Mouse (Mus musculus): ENCODE measurements around the gene Dynlt1b.
"Not testable (repeated sequence)": the region's sequence is repeated elsewhere in the genome, so short reads cannot be mapped to it uniquely, and the experiment has no call there.

The Dynlt1b gene

DNA sequence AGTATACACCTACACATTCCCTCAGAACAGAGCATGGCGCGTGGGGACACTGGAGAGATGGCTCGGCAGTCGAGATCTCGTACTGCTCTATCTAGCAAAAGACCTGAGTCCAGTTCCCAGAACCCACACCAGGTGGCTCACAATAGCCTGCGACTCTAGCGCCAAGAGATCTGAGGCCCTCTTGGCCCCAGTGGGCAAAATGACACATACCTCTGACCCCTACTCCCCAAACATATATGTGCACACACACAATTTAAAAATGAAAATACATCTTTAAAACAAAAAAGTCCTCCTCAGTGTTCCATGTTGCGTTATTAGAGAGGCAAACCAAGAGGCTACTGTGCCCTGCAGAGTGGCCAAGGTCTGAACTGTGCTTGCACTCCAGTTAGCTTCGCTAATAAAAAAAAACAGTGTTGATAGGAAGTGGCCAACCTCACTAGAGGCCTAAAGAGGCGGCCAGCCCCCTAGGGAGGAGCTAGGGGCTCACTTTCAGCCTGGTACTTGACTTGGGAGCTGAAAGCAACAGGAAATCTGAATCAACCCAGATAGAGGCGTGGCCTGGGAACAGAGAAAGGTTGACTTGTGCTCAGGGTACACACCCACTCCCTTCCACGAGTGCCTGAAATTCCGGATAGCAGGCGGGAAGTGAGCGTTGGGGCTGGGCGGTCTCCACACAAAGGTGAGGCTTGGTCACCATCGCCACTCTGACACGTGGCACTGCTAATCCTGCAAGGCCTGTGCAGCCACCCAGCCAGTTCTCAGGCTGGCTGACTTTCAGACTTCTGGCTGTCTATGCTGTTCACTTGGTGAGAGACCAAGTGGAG lies 37.9 kb downstream of the Dynlt1b start:
- peak; percentile 56 for DNase-seq

DNA sequence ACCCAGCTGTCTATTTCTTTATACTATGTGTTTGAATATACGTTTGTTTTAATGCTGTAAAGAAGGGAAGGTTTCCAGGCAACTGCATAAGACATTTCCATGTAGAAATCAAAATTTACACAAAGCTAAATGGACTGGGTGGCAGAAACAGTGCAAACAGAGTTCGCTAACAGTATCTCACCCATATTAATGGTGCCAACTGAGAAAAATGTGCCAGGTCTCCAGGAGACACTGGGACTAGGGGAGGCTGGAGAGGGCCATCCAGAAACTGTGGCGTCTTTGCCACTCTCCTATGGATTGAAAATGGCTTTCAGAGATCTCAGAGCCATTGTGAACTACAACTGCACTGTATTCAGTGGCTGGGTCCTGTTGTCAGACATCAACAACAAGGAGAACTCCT lies 40.1 kb downstream of the Dynlt1b start:
- not testable (repeated sequence) for DNase-seq

DNA sequence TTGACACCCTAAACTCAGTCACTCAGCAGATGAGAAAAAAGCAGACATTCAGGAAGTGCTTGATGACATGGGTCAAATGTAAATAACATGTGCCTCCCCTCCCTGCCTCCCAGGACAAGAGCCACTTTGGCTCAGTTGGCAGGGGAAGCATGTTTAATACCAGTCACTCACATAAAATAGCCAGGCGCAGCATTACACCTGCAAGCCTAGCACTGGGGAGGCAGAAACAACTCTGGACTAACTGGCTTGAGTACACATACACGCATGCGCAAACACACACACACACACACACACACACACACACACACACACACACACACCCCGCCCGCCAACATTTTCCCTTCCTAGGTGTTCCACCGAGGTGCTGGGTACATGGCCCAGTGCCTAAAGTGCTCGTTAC lies 40.8 kb downstream of the Dynlt1b start:
- DNase-seq = peak; percentile 5

DNA sequence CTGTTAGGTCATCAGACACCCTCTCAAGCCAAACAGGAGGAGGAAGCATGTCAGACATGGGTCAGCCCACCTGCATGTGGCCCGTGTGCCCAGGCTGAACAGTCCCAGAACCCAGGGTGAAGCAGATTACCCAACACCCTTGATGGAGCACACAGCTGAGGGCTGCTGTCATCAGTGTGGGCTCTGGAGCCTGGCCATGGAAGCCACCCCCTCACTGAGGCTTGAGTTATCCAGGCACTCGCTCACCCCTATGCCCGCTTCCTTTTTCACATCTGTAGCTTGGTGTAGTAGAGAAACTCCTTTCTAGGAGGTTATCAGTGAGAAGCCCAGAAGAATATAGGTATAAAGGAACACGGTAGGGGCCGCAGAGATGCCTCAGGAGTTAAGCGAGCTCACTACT lies 45.4 kb downstream of the Dynlt1b start:
- DNase-seq = not testable (repeated sequence)

DNA sequence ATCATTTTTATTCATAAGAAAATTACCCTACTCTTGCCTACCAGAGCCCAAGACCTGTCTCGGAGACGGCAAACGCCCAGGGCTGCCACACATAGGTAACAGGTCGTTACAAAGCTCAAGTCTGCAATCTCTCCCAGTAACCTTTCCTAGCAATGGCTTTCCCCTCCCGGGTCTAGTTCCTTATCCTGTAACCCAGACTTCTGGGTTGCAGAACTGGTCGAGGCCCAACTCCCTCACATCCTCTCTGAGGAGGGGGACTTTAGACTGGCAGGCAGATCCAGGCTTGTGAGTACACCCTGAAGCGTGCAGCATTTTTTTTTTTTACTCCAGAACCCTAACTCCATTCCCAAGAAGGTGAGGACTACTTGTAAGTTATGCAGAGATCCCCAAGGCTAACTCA lies 46.0 kb downstream of the Dynlt1b start:
- DNase-seq = not testable (repeated sequence)

DNA sequence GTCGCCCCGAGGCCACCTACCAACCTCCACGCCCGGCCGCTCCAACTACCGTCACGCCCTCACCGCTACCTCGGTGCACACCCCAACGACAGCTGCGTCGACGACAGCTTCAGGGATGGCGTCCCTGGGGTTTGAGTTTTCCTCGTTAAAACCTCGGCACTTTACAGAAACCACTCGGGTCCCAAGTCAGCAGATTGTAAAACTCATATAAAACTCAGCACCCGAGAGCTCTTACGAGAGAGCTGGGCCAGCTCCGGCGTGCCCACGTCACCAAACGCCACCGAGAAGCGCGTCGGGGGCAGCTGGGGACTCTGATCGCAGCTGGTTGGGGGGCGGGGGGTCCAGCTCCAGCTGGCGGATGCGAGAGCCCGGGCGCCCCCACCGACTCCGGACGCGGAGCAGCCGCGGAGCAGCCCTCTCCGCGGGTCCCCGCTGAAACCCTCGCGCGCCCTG lies 46.6 kb downstream of the Dynlt1b start:
- peak; percentile 15 for DNase-seq

DNA sequence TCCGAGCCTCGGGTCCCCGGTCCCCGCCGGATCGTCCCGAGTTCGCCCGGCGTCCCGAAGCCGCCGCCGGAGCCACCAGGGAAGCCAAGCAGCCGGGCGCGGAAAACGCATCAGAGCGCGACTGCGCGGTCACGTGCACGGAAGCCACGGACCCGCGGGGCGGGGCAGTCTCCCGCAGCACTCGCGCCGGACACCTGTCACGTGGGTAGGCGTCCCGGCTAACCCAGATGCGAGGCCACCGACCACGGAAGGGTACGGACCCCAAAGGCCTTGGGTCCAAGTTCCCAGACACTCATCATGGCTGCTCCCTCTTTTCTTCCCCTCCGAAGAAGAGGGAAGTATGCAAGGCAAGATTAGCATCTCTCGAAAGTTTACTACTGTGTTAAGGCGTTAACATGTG lies 47.1 kb downstream of the Dynlt1b start:
- not testable (repeated sequence) for DNase-seq

DNA sequence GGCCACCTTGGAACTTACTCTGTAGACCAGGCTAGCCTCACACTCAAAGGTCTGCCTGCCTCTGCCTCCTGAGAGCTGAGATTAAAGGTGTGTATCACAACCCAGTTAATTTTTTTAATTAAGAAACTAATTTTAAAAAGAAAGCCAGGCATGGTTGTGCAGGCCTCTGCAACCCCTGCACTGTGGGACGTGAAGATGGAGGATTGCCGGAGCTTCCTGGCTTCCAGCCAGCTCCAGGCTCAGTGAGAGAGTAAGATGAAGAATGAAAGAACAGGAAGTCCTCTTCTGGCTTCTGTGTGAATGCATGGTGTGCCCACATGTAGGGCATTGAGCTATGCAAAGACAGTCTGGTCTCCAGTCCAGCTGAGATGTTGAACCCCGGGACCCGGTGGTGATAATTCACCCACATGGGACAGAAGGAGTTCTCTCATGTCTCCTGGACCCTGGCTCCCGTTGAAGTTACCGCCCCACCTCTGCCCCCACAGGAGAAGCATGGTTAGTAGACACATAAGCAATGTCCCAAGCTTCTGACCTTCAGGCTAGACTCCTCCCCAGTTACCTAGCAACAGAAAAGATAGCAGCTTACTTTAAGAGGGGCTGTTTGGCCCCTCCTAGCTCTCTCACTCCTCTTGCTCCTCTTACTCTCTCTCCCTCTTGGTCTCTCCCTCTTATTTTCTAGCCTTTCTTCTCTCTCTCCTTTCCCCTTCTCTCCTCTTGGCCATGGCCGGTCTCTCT lies 51.1 kb downstream of the Dynlt1b start:
- DNase-seq = not testable (repeated sequence)

DNA sequence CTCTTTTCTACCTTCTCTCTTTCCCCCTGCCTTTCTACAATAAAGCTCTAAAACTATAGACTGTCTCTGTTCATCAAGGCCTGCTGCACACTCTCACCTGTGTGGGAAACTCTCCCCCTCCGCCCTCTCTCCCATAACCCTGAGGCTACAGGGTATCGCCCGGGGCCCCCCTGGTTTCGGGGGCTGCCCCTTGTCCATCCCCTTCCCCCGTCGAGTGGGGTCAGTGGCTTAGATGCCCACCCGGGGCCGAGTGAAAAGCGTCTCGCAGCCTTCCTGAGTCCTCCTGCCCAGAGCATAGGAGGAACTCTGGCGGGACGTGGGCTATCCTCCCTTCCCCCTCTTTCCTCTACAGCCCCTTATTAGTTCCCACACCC lies 51.7 kb downstream of the Dynlt1b start:
- not testable (repeated sequence) for DNase-seq

DNA sequence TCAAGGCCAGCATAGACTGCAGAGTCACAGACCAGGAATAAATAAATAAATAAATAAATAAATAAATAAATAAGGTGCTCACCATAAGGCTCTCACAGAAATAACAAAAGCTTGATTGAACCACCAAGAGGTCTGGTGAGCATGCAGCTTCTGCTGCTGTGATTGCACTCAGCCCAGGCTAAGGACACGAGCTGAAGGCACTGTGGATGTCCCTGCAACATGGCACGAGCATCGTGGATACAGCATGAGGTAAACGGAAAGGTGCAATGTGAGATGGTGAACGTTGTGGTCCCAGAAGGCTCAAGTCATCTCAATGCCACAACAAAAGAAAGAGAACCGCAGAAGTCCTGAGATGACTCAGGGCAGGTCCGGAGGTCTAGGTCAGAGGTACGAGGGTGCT lies 52.3 kb downstream of the Dynlt1b start:
- DNase-seq = not testable (repeated sequence)

Measured in lung, postnatal 10 days (tissue).